Mouse (Mus musculus) kidney, adult 18-20 months (tissue): ENCODE measurements around the gene Rap2a.

Experiments
- DNase-seq: peaks from one replicate; pipeline ENCODE4 v3.0.0; 2021

Gene Rap2a

GRCm38 (mm10) chr14:120477982-120478568 is at the start of gene Rap2a:
Gene Rap2a (plus strand): TSS chr14:120478444.
- DNase-seq: peak; percentile 97

- DNase-seq: no peak
Observed at GRCm38 (mm10) chr14:120428497-120428896, 49.7 kb upstream of the Rap2a start.

- no peak for DNase-seq
Observed at GRCm38 (mm10) chr14:120432773-120433172, 45.5 kb upstream of the Rap2a start.

GRCm38 (mm10) chr14:120433931-120434398 is 44.3 kb upstream of the Rap2a start:
- no peak for DNase-seq

GRCm38 (mm10) chr14:120434831-120435230 is 43.4 kb upstream of the Rap2a start:
- DNase-seq: no peak

GRCm38 (mm10) chr14:120440716-120441115 is 37.5 kb upstream of the Rap2a start:
- no peak for DNase-seq

- no peak for DNase-seq
Observed at GRCm38 (mm10) chr14:120441256-120441655, 37.0 kb upstream of the Rap2a start.

GRCm38 (mm10) chr14:120441836-120442235 is 36.4 kb upstream of the Rap2a start:
- no peak for DNase-seq

- no peak for DNase-seq
Observed at GRCm38 (mm10) chr14:120454221-120454620, 24.0 kb upstream of the Rap2a start.

GRCm38 (mm10) chr14:120463938-120464727 is 14.1 kb upstream of the Rap2a start:
- DNase-seq: no peak

- DNase-seq: no peak
Observed at GRCm38 (mm10) chr14:120466816-120467215, 11.4 kb upstream of the Rap2a start.

GRCm38 (mm10) chr14:120469126-120469790 is 9.0 kb upstream of the Rap2a start:
- DNase-seq: no peak

- no peak for DNase-seq
Observed at GRCm38 (mm10) chr14:120476186-120476697, 2.0 kb upstream of the Rap2a start.

GRCm38 (mm10) chr14:120477288-120477981 is 809 bp upstream of the Rap2a start:
- peak; percentile 98 for DNase-seq

GRCm38 (mm10) chr14:120478641-120479341 is 547 bp downstream of the Rap2a start:
- peak; percentile 52 for DNase-seq

- DNase-seq: no peak
Observed at GRCm38 (mm10) chr14:120480341-120480900, 2.2 kb downstream of the Rap2a start.

GRCm38 (mm10) chr14:120480927-120481326 is 2.7 kb downstream of the Rap2a start:
- DNase-seq: no peak

- DNase-seq: no peak
Observed at GRCm38 (mm10) chr14:120484561-120484960, 6.3 kb downstream of the Rap2a start.

- no peak for DNase-seq
Observed at GRCm38 (mm10) chr14:120496284-120496683, 18.0 kb downstream of the Rap2a start.

- no peak for DNase-seq
Observed at GRCm38 (mm10) chr14:120496827-120497226, 18.6 kb downstream of the Rap2a start.

GRCm38 (mm10) chr14:120499096-120499495 is 20.9 kb downstream of the Rap2a start:
- DNase-seq: no peak

GRCm38 (mm10) chr14:120499601-120500000 is 21.4 kb downstream of the Rap2a start:
- DNase-seq: no peak
